Mouse (Mus musculus): Measurements from ENCODE around the gene Otop2.

- TF ChIP-seq GATA1 (IDR thresholded peaks at IDR 0.05; ENCODE audit: borderline replicate concordance, low read length) (no peak), FLI1 (IDR thresholded peaks at IDR 0.05; ENCODE audit: low read length) (no peak)
Observed at GRCm38 (mm10) chr11:115372737-115373136, 65.8 kb downstream of the Otop2 start.

Measured in megakaryocyte, embryonic 14.5 days (primary cell).